Mouse (Mus musculus): ENCODE results near the gene Phf7.

DNA sequence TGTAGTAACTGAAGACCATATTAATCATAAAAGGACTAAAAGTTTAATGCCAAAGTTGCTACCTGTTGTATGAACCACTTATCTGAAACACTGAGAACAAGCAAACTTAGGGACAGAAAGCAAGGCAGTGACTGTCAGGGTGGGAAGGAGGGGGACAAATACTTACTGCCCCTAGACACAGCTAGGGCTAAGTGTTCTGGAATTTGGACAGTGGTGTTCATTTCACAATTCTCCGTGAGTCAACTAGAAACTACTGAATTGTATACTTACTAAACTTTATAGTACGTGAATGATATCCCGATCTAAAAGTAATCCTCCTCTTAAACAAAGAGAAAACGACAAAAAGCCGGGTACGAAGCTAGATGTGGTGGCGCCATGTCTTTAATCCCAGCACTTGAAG, 51.5 kb downstream of the Phf7 start:
- TF ChIP-seq CTCF (IDR thresholded peaks at IDR 0.05; ENCODE audit: control insufficient read depth, insufficient read depth, insufficient read length), result no peak
- TF ChIP-seq USF1 (IDR thresholded peaks at IDR 0.05; ENCODE audit: low read depth), result no peak
- no peak for TF ChIP-seq FOSL1 (IDR thresholded peaks at IDR 0.05; ENCODE audit: insufficient read depth, low read length, poor library complexity, severe bottlenecking)
- TF ChIP-seq CEBPB (IDR thresholded peaks at IDR 0.05; ENCODE audit: low read depth), result no peak
